ENCODE assay signal across 8 mouse cellular contexts in the genomic region with DNA sequence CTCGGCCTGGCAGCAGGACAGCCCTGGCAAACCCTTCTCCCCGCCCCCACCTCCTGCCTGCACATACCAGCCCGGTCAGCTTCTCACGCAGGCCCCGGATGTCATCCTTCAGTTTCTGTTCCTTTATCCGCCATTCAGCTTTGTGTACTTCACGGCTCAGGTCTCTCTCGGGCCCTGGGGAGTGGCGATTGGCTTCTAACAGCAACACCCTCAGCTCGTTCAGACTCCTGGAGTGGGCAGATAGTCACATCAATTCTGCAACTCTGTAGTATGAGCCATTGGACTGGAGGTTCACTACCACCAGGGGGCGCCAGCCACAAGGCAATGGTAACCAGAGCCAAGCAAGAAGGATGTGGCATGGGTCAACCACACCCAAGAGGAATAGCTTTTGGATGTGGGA. TPM values are rescaled to one million over a fixed set of nuclear protein-coding genes. Genes with fewer than 3 reads are reported as not detected.
A peak's percentile ranks its signal among the peaks of the same experiment; 100 is the strongest.
DNase-seq lines count a peak whose midpoint lies in the region; ATAC-seq and TF ChIP-seq lines count a peak whose summit lies in the region.

No protein-coding gene starts in this region.

- H3K36me3 ChIP-seq in embryonic facial prominence, embryonic 11.5 days (replicated peaks; ENCODE audit: control insufficient read depth, insufficient read depth, low read depth, low read length), result peaks cover 10% of the 10 kb centered on the region
- H3K36me3 ChIP-seq in kidney, embryonic 14.5 days (ENCODE audit: control insufficient read depth, insufficient read depth, low read length), result peaks cover 40% of the 10 kb centered on the region
- H3K36me3 ChIP-seq in limb, embryonic 14.5 days (ENCODE audit: control insufficient read depth, insufficient read depth, low read length), result peaks cover 84% of the 10 kb centered on the region

- no peak overlapping the region for H3K27ac ChIP-seq in embryonic facial prominence, embryonic 11.5 days (replicated peaks; ENCODE audit: low read depth, low read length)
- H3K27ac ChIP-seq in kidney, embryonic 14.5 days (ENCODE audit: low read depth, low read length), result no peak overlapping the region
- H3K27ac ChIP-seq in limb, embryonic 14.5 days (replicated peaks; ENCODE audit: low read depth, low read length), result no peak overlapping the region

- H3K4me2 ChIP-seq in embryonic facial prominence, embryonic 11.5 days (ENCODE audit: low read depth, low read length), result no peak overlapping the region
- H3K4me2 ChIP-seq in kidney, embryonic 14.5 days (replicated peaks; ENCODE audit: low read depth, low read length), result no peak overlapping the region
- no peak overlapping the region for H3K4me2 ChIP-seq in limb, embryonic 14.5 days (replicated peaks; ENCODE audit: low read depth, low read length, severe bottlenecking)

- no peaks in the 10 kb centered on the region for H3K27me3 ChIP-seq in embryonic facial prominence, embryonic 11.5 days (ENCODE audit: control insufficient read depth, insufficient read depth, low read length)
- no peaks in the 10 kb centered on the region for H3K27me3 ChIP-seq in kidney, embryonic 14.5 days (ENCODE audit: control insufficient read depth, insufficient read depth, low read length)
- no peaks in the 10 kb centered on the region for H3K27me3 ChIP-seq in limb, embryonic 14.5 days (ENCODE audit: control insufficient read depth, insufficient read depth, low read length)

- peak; percentile 94 for DNase-seq in 3T3-L1 (ENCODE audit: low read depth, low spot score)
- peak; percentile 95 for DNase-seq in adrenal gland, postnatal 14 days
- peak; percentile 86 for DNase-seq in embryonic facial prominence, embryonic 11.5 days (ENCODE audit: low spot score)
- DNase-seq in heart, adult 9 months (ENCODE audit: low spot score in 2 of 2), result peak; percentile 59 to 87
- peak; percentile 83 for DNase-seq in limb, embryonic 14.5 days (ENCODE audit: low spot score)
- DNase-seq in spleen, postnatal 4 days (ENCODE audit: low spot score in 2 of 2), result peak; percentile 90 to 98

- H3K9ac ChIP-seq in embryonic facial prominence, embryonic 11.5 days (replicated peaks; ENCODE audit: low read length), result no peak overlapping the region
- H3K9ac ChIP-seq in kidney, embryonic 14.5 days (ENCODE audit: low read depth, low read length), result no peak overlapping the region
- H3K9ac ChIP-seq in limb, embryonic 14.5 days (ENCODE audit: low read depth, low read length, severe bottlenecking), result no peak overlapping the region

- H3K4me1 ChIP-seq in embryonic facial prominence, embryonic 11.5 days (ENCODE audit: control insufficient read depth, insufficient read depth, low read length), result no peaks in the 10 kb centered on the region
- H3K4me1 ChIP-seq in kidney, embryonic 14.5 days (ENCODE audit: control insufficient read depth, insufficient read depth, low read length), result peaks cover 5% of the 10 kb centered on the region; the same call in 1 of the 2 replicates
- 0 out of 2 replicates have a peak, but pooled peaks cover 2% of the 10 kb centered on the region for H3K4me1 ChIP-seq in limb, embryonic 14.5 days (ENCODE audit: control insufficient read depth, insufficient read depth, low read length)

- no peak for TF ChIP-seq POLR2A in limb, embryonic 14.5 days (IDR thresholded peaks at IDR 0.05; ENCODE audit: borderline replicate concordance, extremely low read depth, insufficient read depth, insufficient read length)

- no peak overlapping the region for H3K4me3 ChIP-seq in embryonic facial prominence, embryonic 11.5 days (ENCODE audit: low read depth, low read length)
- H3K4me3 ChIP-seq in kidney, embryonic 14.5 days (ENCODE audit: low read length), result no peak overlapping the region
- no peak overlapping the region for H3K4me3 ChIP-seq in limb, embryonic 14.5 days (replicated peaks; ENCODE audit: low read length)

- ATAC-seq in embryonic facial prominence, embryonic 11.5 days (replicated peaks; ENCODE audit: insufficient number of reproducible peaks, low FRiP score, low TSS enrichment, low read depth), result no peak
- peak; percentile 38; the same call in 1 of the 2 replicates for ATAC-seq in kidney, embryonic 14.5 days (ENCODE audit: low FRiP score, low TSS enrichment)
- ATAC-seq in limb, embryonic 14.5 days (ENCODE audit: low FRiP score, low read depth), result peak; percentile 64
- ATAC-seq in monocyte, adult 5-6 weeks (replicated peaks; ENCODE audit: insufficient number of reproducible peaks, low FRiP score, low TSS enrichment, poor library complexity, severe bottlenecking), result peak; percentile 67

- WGBS in embryonic facial prominence, embryonic 11.5 days, result 58% methylated on average over 11 of the region's 11 CpGs
- WGBS in kidney, embryonic 14.5 days, result 53% methylated on average over 11 of the region's 11 CpGs
- WGBS in limb, embryonic 14.5 days, result 62% methylated on average over 11 of the region's 11 CpGs

- H3K9me3 ChIP-seq in embryonic facial prominence, embryonic 11.5 days (replicated peaks; ENCODE audit: control insufficient read depth, low read length), result no peaks in the 10 kb centered on the region
- no peaks in the 10 kb centered on the region for H3K9me3 ChIP-seq in kidney, embryonic 14.5 days (ENCODE audit: control insufficient read depth, low read length)
- no peaks in the 10 kb centered on the region for H3K9me3 ChIP-seq in limb, embryonic 14.5 days (ENCODE audit: control insufficient read depth, low read length)

RNA-seq across cellular contexts. Expression of gene Gtf2ird1, which starts 37.6 kb away (rescaled TPM):
- 61.7 and 69.6 TPM in 2 replicates for total RNA-seq in adrenal gland, postnatal 14 days (2021)
- polyA plus RNA-seq in embryonic facial prominence, embryonic 11.5 days (2014; fragmentation: Nextera tagmentation; extraction: Ambion mirVana), result 99.8 and 104 TPM in 2 replicates
- 60.9 and 84.8 TPM in 2 replicates for polyA plus RNA-seq in kidney, embryonic 14.5 days (2014; fragmentation: Nextera tagmentation; extraction: Ambion mirVana)
- polyA plus RNA-seq in limb, embryonic 14.5 days (2012; rRNA removed), result 99.0 and 113 TPM in 2 replicates
- 100 and 103 TPM in 2 replicates for polyA plus RNA-seq in limb, embryonic 14.5 days (2014; fragmentation: Nextera tagmentation; extraction: Ambion mirVana)
- 2.0 to 2.8 TPM (median 2.4 TPM) in 3 replicates for total RNA-seq in monocyte, adult 5-6 weeks (2017)

RNA-seq across cellular contexts. Expression of gene Clip2, which starts 58.1 kb away (rescaled TPM):
- 23.4 and 25.3 TPM in 2 replicates for total RNA-seq in adrenal gland, postnatal 14 days (2021)
- 4.6 and 5.5 TPM in 2 replicates for polyA plus RNA-seq in embryonic facial prominence, embryonic 11.5 days (2014; fragmentation: Nextera tagmentation; extraction: Ambion mirVana)
- polyA plus RNA-seq in kidney, embryonic 14.5 days (2014; fragmentation: Nextera tagmentation; extraction: Ambion mirVana), result 3.7 and 4.4 TPM in 2 replicates
- polyA plus RNA-seq in limb, embryonic 14.5 days (2012; rRNA removed), result 25.5 and 30.0 TPM in 2 replicates
- 4.7 and 4.9 TPM in 2 replicates for polyA plus RNA-seq in limb, embryonic 14.5 days (2014; fragmentation: Nextera tagmentation; extraction: Ambion mirVana)
- total RNA-seq in monocyte, adult 5-6 weeks (2017), result 18.2 to 30.1 TPM (median 20.4 TPM) in 3 replicates
